Mouse (Mus musculus) midbrain, embryonic 15.5 days (tissue): ENCODE data around the gene Dut. TPM values are rescaled to one million over a fixed set of nuclear protein-coding genes. Genes with fewer than 3 reads are reported as not detected.
A peak's percentile ranks its signal among the peaks of the same experiment; 100 is the strongest.

ENCODE experiments used
- ATAC-seq: fragments of 200-750 bp; cut with Nextera tagmentation; replicated peaks from 2 replicates; pipeline ENCODE4 v1.8.0; 2017; ENCODE audit warnings: moderate TSS enrichment
- H3K27ac ChIP-seq: fragments of 300-500 bp; sonication (generic); 2 replicates; pipeline ENCODE4 v1.5.1; 2015; ENCODE audit warnings: mild to moderate bottlenecking, inconsistent platforms
- H3K27me3 ChIP-seq: fragments of 300-500 bp; sonication (generic); replicated peaks from 2 replicates; pipeline ENCODE4 v1.6.1; 2015; ENCODE audit warnings: inconsistent platforms
- H3K36me3 ChIP-seq: fragments of 300-500 bp; sonication (generic); replicated peaks from 2 replicates; pipeline ENCODE4 v1.6.1; 2015; ENCODE audit warnings: inconsistent platforms
- H3K4me1 ChIP-seq: fragments of 300-500 bp; sonication (generic); 2 replicates; pipeline ENCODE4 v1.6.1; 2015; ENCODE audit warnings: inconsistent platforms
- H3K4me2 ChIP-seq: fragments of 300-500 bp; sonication (generic); 2 replicates; pipeline ENCODE4 v1.6.1; 2015; ENCODE audit warnings: inconsistent platforms, mild to moderate bottlenecking, moderate library complexity
- H3K4me3 ChIP-seq: fragments of 300-500 bp; sonication (generic); 2 replicates; pipeline ENCODE4 v1.5.1; 2015; ENCODE audit warnings: mild to moderate bottlenecking, inconsistent platforms
- H3K9ac ChIP-seq: fragments of 300-500 bp; sonication (generic); 2 replicates; pipeline ENCODE4 v1.6.1; 2015; ENCODE audit warnings: mild to moderate bottlenecking, inconsistent platforms
- H3K9me3 ChIP-seq: fragments of 300-500 bp; sonication (generic); 2 replicates; pipeline ENCODE4 v1.6.1; 2016; ENCODE audit warnings: inconsistent platforms
- WGBS: fragments of 180-500 bp; shearing (Covaris S2); methylation state at CpG from one replicate; pipeline ENCODE4 v1.1.7; 2015; ENCODE audit warnings: mixed read lengths; 5-methylcytosine and 5-hydroxymethylcytosine counted together
- polyA plus RNA-seq: library from polyadenylated mRNA; unstranded; fragments of >200 nt; fragmentation: Nextera tagmentation; extraction: Ambion mirVana; gene quantifications from 2 replicates; pipeline ENCODE4 v1.2.1, GENCODE M21; 2015

Gene Dut
- polyA plus RNA-seq, 1 experiment from 2014 or later = 70.2 TPM

- WGBS = 87% methylated on average over 2 of the region's 2 CpGs
- ATAC-seq = no peak
- Histone ChIP-seq H3K9me3 (no peaks in the 10 kb centered on the region), H3K4me1 (no peaks in the 10 kb centered on the region), H3K27me3 (no peaks in the 10 kb centered on the region), H3K4me3 (no peak overlapping the region), H3K4me2 (no peak overlapping the region), H3K36me3 (no peaks in the 10 kb centered on the region), H3K9ac (no peak overlapping the region), H3K27ac (no peak overlapping the region)
These were observed 12.9 kb upstream of the Dut start for GRCm38 (mm10) chr2:125234049-125234448.

GRCm38 (mm10) chr2:125245545-125246285 is 1.3 kb upstream of the Dut start:
- no peak overlapping the region for H3K27ac ChIP-seq
- no peak for ATAC-seq
- 95% methylated on average over 3 of the region's 3 CpGs for WGBS

GRCm38 (mm10) chr2:125246669-125247068 is 321 bp upstream of the Dut start:
- H3K27me3 ChIP-seq = no peaks in the 10 kb centered on the region
- ATAC-seq = peak; percentile 1; the same call in 1 of the 2 replicates
- no peaks in the 10 kb centered on the region for H3K36me3 ChIP-seq
- WGBS = 16% methylated on average over 9 of the region's 9 CpGs
- peaks cover 19% of the 10 kb centered on the region for H3K4me1 ChIP-seq
- peak overlapping the region; percentile 89; the same call in 1 of the 2 replicates for H3K27ac ChIP-seq
- peak overlapping the region; percentile 77 for H3K4me2 ChIP-seq
- H3K9ac ChIP-seq = peak overlapping the region; percentile 74
- peak overlapping the region; percentile 79 for H3K4me3 ChIP-seq
- H3K9me3 ChIP-seq = no peaks in the 10 kb centered on the region

More at GRCm38 (mm10) chr2:125245545-125246285, 1.3 kb upstream of the Dut start:
- H3K4me2 ChIP-seq = no peak overlapping the region
- no peaks in the 10 kb centered on the region for H3K9me3 ChIP-seq
- no peaks in the 10 kb centered on the region for H3K36me3 ChIP-seq
- no peak overlapping the region for H3K4me3 ChIP-seq
- no peaks in the 10 kb centered on the region for H3K27me3 ChIP-seq
- H3K4me1 ChIP-seq = peaks cover 19% of the 10 kb centered on the region
- no peak overlapping the region for H3K9ac ChIP-seq

GRCm38 (mm10) chr2:125247962-125248235 is 909 bp downstream of the Dut start:
- Histone ChIP-seq H3K9ac (peak overlapping the region; percentile 74), H3K4me3 (peak overlapping the region; percentile 79), H3K4me1 (peaks cover 19% of the 10 kb centered on the region), H3K36me3 (no peaks in the 10 kb centered on the region), H3K27me3 (no peaks in the 10 kb centered on the region), H3K4me2 (peak overlapping the region; percentile 77), H3K27ac (peak overlapping the region; percentile 89), H3K9me3 (no peaks in the 10 kb centered on the region)
- ATAC-seq = no peak
- WGBS = 1% methylated on average over 9 of the region's 9 CpGs

- Histone ChIP-seq H3K9me3 (no peaks in the 10 kb centered on the region), H3K4me1 (peaks cover 19% of the 10 kb centered on the region), H3K4me3 (peak overlapping the region; percentile 79), H3K27ac (peak overlapping the region; percentile 89), H3K27me3 (no peaks in the 10 kb centered on the region), H3K36me3 (no peaks in the 10 kb centered on the region), H3K4me2 (peak overlapping the region; percentile 77), H3K9ac (peak overlapping the region; percentile 74)
- no peak for ATAC-seq
- WGBS = 3% methylated on average over 8 of the region's 8 CpGs
These were observed 1.3 kb downstream of the Dut start for GRCm38 (mm10) chr2:125248256-125248655.

- Histone ChIP-seq H3K9me3 (no peaks in the 10 kb centered on the region), H3K4me3 (no peak overlapping the region), H3K36me3 (0 out of 2 replicates have a peak, but pooled peaks cover 4% of the 10 kb centered on the region), H3K4me1 (peaks cover 19% of the 10 kb centered on the region), H3K4me2 (no peak overlapping the region), H3K27me3 (no peaks in the 10 kb centered on the region), H3K27ac (no peak overlapping the region), H3K9ac (no peak overlapping the region)
- ATAC-seq = no peak
- 84% methylated on average over 4 of the region's 4 CpGs for WGBS
These were observed 2.3 kb downstream of the Dut start for GRCm38 (mm10) chr2:125249339-125249738.

- peaks cover 19% of the 10 kb centered on the region for H3K4me1 ChIP-seq
- H3K4me2 ChIP-seq = no peak overlapping the region
- H3K27me3 ChIP-seq = no peaks in the 10 kb centered on the region
- 92% methylated on average over 4 of the region's 4 CpGs for WGBS
- no peak overlapping the region for H3K27ac ChIP-seq
- H3K4me3 ChIP-seq = no peak overlapping the region
- H3K36me3 ChIP-seq = 0 out of 2 replicates have a peak, but pooled peaks cover 8% of the 10 kb centered on the region
- H3K9ac ChIP-seq = no peak overlapping the region
- ATAC-seq = no peak
- no peaks in the 10 kb centered on the region for H3K9me3 ChIP-seq
These were observed 2.9 kb downstream of the Dut start for GRCm38 (mm10) chr2:125249874-125250273.

GRCm38 (mm10) chr2:125251781-125252180 is 4.8 kb downstream of the Dut start:
- Histone ChIP-seq H3K27ac (no peak overlapping the region), H3K9ac (no peak overlapping the region), H3K27me3 (no peaks in the 10 kb centered on the region), H3K4me2 (no peak overlapping the region), H3K36me3 (peaks cover 8% of the 10 kb centered on the region; the same call in 1 of the 2 replicates), H3K9me3 (no peaks in the 10 kb centered on the region), H3K4me1 (peaks cover 11% of the 10 kb centered on the region), H3K4me3 (no peak overlapping the region)
- ATAC-seq = no peak
- WGBS = 88% methylated on average over 4 of the region's 4 CpGs

GRCm38 (mm10) chr2:125252275-125252674 is 5.3 kb downstream of the Dut start:
- Histone ChIP-seq H3K4me2 (no peak overlapping the region), H3K4me1 (peaks cover 11% of the 10 kb centered on the region), H3K9ac (no peak overlapping the region), H3K27me3 (no peaks in the 10 kb centered on the region), H3K9me3 (no peaks in the 10 kb centered on the region), H3K27ac (no peak overlapping the region), H3K36me3 (peaks cover 10% of the 10 kb centered on the region), H3K4me3 (no peak overlapping the region)
- 68% methylated on average over 2 of the region's 2 CpGs for WGBS
- ATAC-seq = no peak

GRCm38 (mm10) chr2:125253699-125254098 is 6.7 kb downstream of the Dut start:
- Histone ChIP-seq H3K27ac (no peak overlapping the region), H3K27me3 (no peaks in the 10 kb centered on the region), H3K9me3 (no peaks in the 10 kb centered on the region), H3K9ac (no peak overlapping the region), H3K36me3 (peaks cover 13% of the 10 kb centered on the region), H3K4me1 (peaks cover 2% of the 10 kb centered on the region), H3K4me3 (no peak overlapping the region), H3K4me2 (no peak overlapping the region)
- ATAC-seq = no peak
- 98% methylated on average over 6 of the region's 6 CpGs for WGBS

- H3K4me3 ChIP-seq = no peak overlapping the region
- no peak overlapping the region for H3K27ac ChIP-seq
- H3K4me1 ChIP-seq = no peaks in the 10 kb centered on the region
- no peak for ATAC-seq
- peaks cover 13% of the 10 kb centered on the region for H3K36me3 ChIP-seq
- H3K9ac ChIP-seq = no peak overlapping the region
- no peak overlapping the region for H3K4me2 ChIP-seq
- 94% methylated on average over 3 of the region's 3 CpGs for WGBS
- H3K27me3 ChIP-seq = no peaks in the 10 kb centered on the region
- H3K9me3 ChIP-seq = no peaks in the 10 kb centered on the region
These were observed 7.6 kb downstream of the Dut start for GRCm38 (mm10) chr2:125254630-125255029.

- peaks cover 13% of the 10 kb centered on the region for H3K36me3 ChIP-seq
- no peak overlapping the region for H3K4me3 ChIP-seq
- 91% methylated on average over 3 of the region's 3 CpGs for WGBS
- H3K4me1 ChIP-seq = no peaks in the 10 kb centered on the region
- no peak for ATAC-seq
- no peak overlapping the region for H3K9ac ChIP-seq
- H3K27me3 ChIP-seq = no peaks in the 10 kb centered on the region
- H3K27ac ChIP-seq = no peak overlapping the region
- H3K4me2 ChIP-seq = no peak overlapping the region
- no peaks in the 10 kb centered on the region for H3K9me3 ChIP-seq
These were observed 8.9 kb downstream of the Dut start for GRCm38 (mm10) chr2:125255886-125256285.
